Mouse (Mus musculus) thymus, adult 2 months (tissue): Measurements from ENCODE around the gene Palld.

Experiments
- CTCF ChIP-seq: fragments of 200-500 bp; IDR thresholded peaks from 2 replicates; pipeline ENCODE4 v1.5.1; 2012; ENCODE audit warnings: mild to moderate bottlenecking, control low read depth, low read length, moderate library complexity, borderline replicate concordance; ENCODE audit not compliant: control insufficient read depth, poor library complexity, insufficient read depth; ENCODE audit errors: extremely low read depth
- POLR2A ChIP-seq: fragments of 200-500 bp; IDR thresholded peaks from 2 replicates; pipeline ENCODE4 v1.6.1; 2012; ENCODE audit warnings: mild to moderate bottlenecking, low read length, control low read depth, moderate library complexity; ENCODE audit not compliant: control insufficient read depth, poor library complexity, insufficient read depth; ENCODE audit errors: extremely low read depth

DNA sequence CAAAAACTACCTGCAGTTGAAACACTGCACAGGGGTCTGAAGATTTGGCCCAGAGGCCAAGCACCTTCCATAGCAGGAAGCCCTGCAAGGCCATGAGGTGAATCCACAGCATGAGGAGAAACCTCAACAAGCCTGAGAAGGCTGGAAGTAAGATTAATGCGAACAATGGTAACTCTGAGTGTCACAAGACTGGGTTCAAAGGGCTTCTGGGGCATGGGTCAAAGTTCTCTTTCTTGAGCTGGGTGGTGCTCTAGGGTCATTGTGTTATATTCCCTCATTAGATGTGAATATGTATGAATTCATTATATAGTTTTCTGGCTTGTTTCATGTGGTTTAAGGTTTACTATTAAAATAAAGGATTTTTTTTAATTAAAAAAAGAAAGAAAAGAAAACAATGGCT lies 267.7 kb downstream of the Palld start:
- TF ChIP-seq CTCF (no peak), POLR2A (no peak)
